Mouse (Mus musculus) urinary bladder, postnatal 10 days (tissue): ENCODE measurements around the gene Zfhx3.

ENCODE experiments used
- DNase-seq: peaks from one replicate; pipeline ENCODE4 v3.0.0; 2022; ENCODE audit warnings: low spot score

Zfhx3 gene

DNA sequence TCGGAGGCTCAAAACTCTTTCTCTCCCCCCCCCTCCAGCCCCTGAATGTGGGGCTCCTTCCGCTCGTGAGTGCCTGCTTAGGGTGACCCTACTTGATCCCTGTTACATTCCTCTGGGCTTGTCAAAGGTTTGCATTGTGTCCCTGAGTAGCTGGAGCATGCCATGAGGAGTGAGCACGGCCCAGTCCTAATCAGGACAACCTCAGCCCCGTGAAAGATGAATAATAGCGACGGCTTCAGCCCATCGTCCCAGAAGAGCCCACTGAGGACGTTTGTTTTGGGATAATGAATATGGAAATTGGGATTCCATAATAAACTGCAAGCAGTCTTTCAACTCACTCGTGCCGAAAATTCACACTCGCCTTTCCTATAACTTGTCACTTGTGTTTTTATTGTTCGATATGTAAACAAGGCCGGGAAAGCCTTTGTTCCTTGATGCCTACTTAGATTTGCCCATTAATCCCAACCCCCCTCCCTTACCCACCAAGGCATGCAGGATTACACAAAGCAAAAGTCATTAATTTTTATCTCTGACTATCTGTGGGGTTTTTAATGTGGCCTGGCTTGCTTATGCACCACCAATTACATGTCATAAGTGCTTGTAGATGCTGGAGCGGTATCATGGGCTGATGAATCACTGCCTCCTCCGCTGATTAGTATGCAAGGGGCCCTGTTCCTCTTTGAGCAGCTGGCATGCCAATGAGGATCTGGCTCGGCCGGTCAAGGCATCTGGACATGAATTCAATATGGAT is 512.3 kb downstream of the Zfhx3 start:
- no peak for DNase-seq

- no peak for DNase-seq
Measured at GRCm38 (mm10) chr8:108466653-108467052, 524.2 kb downstream of the Zfhx3 start.

- DNase-seq, result no peak
Measured at GRCm38 (mm10) chr8:108467172-108468035, 525.0 kb downstream of the Zfhx3 start.

GRCm38 (mm10) chr8:108470269-108470668 is 527.8 kb downstream of the Zfhx3 start:
- DNase-seq, result no peak

GRCm38 (mm10) chr8:108474556-108474955 is 532.1 kb downstream of the Zfhx3 start:
- no peak for DNase-seq

DNA sequence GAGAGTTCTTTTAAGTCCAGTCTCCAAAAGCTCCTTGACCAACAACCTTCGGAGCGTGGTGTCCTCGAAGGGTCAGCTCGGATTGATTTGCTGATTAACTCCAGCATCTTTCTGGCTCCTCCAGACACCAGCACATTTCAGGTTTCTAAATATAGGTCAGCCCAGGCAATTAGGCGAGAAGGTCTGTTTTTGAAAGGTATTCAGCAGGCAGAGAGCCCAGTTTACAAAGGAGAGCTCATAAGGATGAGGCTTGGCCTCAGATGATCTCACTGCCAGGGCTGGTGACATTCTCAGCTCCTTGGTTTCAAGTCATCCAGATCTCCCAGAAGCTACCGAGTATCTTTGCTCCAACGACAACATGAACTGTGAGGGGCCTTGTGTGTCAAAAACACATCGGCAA is 535.7 kb downstream of the Zfhx3 start:
- DNase-seq, result no peak

DNA sequence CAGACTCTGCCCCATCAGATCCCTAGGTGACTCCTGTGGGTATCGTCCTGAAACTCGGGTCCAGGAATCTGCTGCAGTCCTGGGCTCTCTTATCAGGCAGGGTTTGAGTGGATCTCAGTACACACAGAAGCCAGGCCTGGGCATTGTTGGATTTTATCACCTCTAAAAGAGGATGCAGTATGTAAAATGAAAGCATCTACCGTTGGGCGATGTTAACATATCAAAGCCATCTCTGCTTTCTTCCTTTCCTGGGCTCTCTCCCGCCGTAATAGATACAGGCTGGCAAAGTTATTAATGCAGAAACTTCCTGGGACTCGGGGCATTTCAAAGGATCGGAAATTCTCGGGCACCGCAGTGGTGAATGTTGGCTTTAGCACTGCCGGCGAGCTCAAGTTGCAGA is 537.7 kb downstream of the Zfhx3 start:
- DNase-seq, result no peak

- no peak for DNase-seq
Measured at GRCm38 (mm10) chr8:108481167-108481815, 538.8 kb downstream of the Zfhx3 start.

DNA sequence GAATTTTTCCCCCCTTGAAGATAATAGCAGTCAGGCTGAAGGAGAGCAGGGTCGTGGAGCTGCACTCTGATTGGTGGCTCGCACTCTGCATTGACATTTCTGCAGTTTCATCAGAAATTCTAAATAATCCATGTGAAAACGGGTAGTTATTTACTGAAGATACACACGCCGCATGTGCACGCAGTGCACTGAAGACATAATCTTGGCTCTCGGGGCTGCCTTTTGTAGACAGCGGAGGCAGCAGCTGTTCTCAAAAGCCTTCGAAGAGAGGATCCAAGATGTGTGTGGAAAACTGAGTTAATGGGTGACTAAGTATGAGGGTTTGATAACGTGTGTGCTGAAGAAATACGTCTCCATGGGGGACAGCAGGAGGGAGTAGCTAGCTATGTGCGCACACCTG is 553.7 kb downstream of the Zfhx3 start:
- DNase-seq, result no peak

GRCm38 (mm10) chr8:108506779-108507178 is 564.3 kb downstream of the Zfhx3 start:
- DNase-seq, result no peak

DNA sequence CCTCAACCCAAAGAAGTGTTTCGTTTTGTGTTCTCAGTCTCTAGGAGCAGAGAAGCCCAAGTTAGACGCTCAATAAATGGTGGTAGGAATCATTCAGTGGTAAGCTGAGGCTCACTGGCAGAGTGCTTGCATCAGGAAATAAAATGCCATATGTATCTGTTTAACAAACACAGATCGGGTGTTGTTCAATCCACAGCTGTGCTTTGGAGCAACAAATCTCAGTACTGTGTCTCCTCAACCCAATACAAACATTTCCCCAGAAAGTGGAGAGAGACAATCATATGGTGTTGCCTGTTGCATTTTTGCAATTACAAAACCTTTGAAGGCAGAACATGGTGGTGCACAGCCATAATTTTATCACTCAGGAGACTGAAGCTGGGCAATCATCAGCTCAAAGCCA is 565.3 kb downstream of the Zfhx3 start:
- no peak for DNase-seq

DNA sequence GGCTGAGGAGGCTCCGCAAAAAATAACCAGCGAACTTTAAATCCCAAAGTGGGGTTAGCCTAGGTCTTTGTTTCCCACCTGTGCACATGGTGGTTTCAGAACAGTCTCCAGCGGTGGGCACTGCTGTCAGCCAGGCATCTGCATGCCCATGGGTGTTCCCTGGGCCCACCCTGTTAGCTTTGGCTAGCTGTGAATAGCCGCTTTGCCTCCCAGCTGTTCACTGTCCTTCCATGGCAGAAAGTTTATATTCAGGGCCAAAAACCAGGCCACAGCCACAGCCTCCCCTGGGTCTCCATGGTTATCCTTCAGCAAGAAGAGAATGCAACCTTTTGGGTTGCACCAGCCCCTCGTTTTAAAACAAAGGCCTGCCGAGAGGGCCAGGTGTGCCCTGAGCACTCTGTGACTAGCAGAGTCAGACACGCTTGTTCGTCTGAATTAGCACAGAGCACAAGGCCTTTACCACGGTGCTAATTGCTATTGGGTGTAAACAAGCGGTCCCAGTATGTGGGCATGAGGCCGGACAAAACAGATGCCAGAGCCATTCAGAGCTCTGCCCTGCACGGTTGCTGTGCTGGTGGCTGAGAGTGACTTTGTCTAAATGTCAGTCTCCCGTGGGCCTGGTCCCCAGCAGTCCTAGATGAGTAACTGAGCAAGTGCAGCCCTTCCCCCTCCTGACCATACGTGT is 568.3 kb downstream of the Zfhx3 start:
- DNase-seq, result no peak

- no peak for DNase-seq
Measured at GRCm38 (mm10) chr8:108518116-108518515, 575.7 kb downstream of the Zfhx3 start.

GRCm38 (mm10) chr8:108522050-108522449 is 579.6 kb downstream of the Zfhx3 start:
- no peak for DNase-seq

DNA sequence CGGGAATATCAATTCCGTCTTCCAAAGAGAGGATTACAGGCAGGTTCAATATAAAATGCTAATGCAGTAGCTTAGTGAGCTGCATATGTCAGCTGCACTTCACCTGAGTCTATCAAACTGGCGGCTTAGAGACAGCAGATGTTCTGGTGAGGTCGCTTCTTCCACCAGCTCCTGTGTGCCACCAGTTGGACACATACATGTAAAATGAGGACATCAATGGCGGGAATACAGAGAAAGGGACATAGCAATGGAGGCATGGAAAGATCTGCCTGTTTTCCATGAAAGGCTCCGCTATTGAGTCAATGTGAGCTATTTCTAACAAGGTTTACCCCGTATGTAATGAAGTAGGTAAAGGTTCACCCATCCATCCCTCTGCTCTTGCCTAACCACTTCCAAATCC is 587.0 kb downstream of the Zfhx3 start:
- no peak for DNase-seq

DNA sequence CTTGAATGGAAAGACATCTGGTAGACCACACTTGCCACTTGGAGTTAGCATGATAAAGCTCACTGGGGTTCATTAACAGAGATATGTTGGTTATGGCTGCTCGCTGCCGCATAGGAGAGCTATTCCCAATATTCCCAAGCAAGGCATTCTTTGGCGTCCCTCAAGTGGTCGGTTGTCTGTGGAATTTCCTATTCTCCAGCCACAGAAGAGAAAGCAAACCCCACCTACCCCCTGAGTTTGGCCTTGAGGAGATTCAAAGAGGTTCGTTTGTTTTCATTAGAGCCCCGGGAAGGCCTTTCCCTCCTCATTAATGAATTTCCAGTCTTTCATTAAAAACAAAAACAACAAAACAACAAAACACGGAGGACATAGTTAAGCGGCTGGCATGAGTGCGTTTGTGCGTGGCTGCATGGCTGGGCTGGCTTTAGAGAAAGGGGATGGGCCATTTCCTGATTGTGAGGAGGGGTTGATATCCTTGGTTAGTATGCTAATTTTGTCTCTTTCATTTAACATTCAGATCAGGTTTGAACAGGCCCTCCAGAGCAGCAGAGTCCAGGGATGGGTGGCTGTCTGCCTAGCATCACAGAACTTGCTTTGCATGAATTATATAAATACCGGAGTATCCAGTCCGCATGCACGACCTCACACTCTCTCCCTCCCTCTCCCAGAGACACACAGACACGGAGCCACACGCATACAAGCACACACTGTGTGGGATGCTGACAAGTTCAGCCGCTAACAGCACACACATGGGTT is 592.9 kb downstream of the Zfhx3 start:
- DNase-seq, result no peak

- DNase-seq, result no peak
Measured at GRCm38 (mm10) chr8:108536186-108536585, 593.7 kb downstream of the Zfhx3 start.

- DNase-seq, result no peak
Measured at GRCm38 (mm10) chr8:108536911-108537351, 594.5 kb downstream of the Zfhx3 start.

DNA sequence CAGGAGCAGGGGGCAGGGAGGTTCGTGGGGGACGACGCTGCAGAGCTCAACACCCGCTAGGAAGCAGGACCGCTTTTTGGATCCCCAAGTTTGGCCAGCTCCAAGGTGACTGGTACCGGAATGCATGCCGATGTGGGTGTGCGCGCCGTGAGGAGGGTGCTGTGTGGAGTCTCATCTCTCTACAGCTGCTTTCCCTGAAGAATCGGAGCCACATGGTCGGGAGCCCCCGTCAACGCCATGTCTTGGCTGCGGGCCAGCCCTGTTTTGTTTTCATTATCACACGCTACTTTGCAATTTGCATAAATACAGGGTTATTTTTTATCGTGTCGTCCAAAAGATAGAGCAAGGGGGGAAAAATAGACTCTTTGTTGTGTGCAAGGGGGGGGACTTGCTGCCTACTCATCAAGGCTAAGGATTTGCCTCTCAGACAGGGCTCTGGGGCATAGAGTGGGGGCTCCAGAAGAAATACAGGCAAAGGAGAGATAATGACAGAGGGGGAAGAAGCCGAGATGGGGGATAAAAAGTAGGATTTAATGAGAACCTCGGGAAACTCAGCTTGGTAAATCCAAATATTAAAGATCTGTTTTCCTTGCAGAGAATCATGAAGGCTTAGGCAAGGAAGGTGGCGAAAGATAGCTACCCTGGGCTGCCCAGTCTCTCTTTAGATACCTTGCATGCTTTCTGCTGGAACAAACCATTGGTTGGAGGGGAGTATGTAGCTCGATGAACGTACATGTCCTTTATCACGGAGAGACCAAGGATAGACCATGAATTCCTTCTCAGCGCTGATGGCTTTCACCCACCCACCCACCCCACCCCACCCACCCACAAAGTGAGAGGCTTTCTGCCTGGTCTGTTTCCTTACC is 595.5 kb downstream of the Zfhx3 start:
- DNase-seq, result no peak

DNA sequence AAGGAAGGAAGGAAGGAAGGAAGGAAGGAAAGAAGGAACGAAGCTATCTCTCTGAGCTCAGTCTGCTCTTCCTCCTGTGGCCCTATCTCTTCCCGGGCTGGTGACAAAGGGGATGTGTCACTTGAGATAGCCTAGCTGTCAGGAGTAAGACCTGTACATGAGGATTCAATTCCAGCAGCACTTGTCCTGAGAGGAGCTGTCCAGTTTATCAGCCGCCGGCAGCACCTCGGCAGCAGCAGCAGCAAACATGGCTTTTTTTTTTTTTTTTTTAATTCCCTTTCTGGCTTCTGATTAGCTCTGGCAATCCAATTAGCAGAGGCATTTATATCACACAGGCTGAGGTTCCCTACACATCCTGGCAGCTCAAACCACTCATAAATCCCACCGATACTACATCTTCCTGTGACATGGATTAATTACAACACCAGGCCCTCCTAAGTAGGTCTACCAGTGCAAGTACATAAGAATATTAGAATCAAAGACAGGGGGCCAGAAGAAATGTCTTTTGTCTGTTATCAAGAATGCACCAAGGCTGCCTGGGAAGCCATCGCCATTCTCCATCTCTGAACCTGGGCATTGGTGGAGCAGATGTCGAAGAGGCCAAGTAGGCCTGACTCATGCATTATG is 596.6 kb downstream of the Zfhx3 start:
- DNase-seq, result no peak
